Mouse (Mus musculus) lung, postnatal 36 days (tissue): Measurements from ENCODE around the gene Mnt.
A peak's percentile ranks its signal among the peaks of the same experiment; 100 is the strongest.

Experiments
- DNase-seq: peaks from one replicate; pipeline ENCODE4 v3.0.0; 2022; ENCODE audit warnings: mixed read lengths

Mnt gene

GRCm38 (mm10) chr11:74847919-74848521, 17.3 kb downstream of the Mnt start:
- DNase-seq, result peak; percentile 87

DNA sequence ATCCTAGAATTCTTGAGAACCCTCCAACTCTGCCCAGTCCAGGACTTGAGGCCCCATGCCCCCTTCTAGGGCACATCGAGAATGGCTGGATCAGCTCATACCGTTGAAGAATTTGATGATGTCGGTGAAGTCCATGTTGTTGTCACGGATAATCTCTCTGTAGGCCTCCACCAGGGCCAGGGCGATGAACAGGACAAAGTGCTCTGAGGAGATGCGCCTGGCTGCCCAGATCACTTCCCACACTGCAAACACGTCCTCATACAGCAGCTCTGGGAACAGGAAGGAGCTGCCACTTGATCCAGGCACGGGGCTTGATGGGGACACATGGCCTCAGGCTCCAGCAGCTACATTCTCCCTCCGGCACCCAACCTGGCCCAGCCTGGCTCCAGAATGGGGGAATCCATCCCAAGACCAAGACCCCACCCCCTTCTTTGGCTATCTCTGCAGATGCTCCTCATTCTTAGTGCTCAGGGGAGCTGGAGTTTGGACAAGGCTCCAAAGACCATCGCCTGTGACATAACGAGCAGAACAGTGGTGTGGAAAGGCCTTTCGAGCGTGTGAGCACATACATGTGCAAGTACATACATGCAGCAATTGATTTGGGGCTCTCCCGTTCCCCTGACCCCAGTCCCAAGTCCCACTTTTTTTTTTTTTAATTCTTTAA, 20.4 kb downstream of the Mnt start:
- no peak for DNase-seq

- DNase-seq, result no peak
Measured at GRCm38 (mm10) chr11:74857756-74858155, 27.0 kb downstream of the Mnt start.

GRCm38 (mm10) chr11:74862129-74862528, 31.4 kb downstream of the Mnt start:
- DNase-seq, result no peak

GRCm38 (mm10) chr11:74863471-74863870, 32.8 kb downstream of the Mnt start:
- peak; percentile 60 for DNase-seq

DNA sequence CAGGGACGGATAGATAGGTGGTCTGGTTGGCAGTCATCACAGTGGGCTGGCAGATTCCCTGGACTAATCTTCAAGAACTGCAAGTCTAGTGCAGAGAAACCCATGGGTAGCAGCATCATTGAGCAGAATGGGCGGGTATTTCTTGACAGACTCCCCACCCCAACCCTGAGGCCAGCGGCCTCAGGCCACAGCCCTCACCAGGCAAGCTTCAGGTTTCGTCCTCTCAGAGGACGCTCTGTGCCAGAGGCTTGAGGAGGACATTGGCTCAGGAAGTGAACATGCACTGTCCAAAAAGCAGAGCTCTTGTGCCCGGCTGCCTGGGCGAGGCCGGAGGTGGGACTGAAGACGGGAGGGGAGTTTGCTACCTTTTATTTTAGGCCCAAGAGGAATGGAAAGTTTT, 33.7 kb downstream of the Mnt start:
- no peak for DNase-seq

DNA sequence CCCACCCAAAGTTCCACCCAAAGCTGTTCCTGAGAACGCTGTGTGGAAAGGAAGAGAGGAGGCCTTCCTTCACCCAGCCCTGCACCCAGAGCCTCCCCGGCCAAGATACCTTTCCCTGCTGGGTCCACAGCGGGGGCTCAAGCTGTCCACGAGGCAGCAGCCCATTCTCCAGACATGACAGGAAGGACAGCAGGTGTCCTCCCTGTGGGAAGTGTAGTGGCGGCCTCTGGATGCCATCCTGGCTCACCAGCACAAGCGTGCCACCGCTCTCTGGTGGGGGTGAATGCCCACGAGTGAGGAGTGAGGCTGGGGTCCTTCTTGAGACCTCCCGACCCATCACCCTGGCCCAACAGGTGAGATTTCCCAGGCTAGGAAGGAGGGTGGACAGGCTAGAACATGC, 34.5 kb downstream of the Mnt start:
- no peak for DNase-seq

- peak; percentile 81 for DNase-seq
Measured at GRCm38 (mm10) chr11:74866640-74867039, 35.9 kb downstream of the Mnt start.

DNA sequence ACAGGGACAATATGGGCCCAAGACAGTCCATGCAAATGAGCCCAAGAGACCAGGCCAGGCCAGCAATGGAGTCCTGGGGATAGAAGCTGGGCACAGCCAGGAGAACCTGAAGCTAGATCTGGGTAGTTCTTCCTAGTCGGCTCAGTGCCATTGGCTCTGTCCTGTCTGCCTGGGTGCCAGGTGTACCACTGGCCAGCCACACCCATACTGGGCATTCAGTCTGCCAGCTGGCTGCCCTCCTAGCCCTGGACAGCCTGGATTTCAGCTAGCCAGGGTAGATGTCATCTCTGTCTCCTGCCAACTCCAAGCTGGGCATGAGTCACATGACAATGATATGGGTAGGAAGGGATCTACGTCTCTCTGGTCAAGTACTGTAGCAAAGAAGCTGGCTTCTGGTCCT, 36.5 kb downstream of the Mnt start:
- peak; percentile 61 for DNase-seq

DNA sequence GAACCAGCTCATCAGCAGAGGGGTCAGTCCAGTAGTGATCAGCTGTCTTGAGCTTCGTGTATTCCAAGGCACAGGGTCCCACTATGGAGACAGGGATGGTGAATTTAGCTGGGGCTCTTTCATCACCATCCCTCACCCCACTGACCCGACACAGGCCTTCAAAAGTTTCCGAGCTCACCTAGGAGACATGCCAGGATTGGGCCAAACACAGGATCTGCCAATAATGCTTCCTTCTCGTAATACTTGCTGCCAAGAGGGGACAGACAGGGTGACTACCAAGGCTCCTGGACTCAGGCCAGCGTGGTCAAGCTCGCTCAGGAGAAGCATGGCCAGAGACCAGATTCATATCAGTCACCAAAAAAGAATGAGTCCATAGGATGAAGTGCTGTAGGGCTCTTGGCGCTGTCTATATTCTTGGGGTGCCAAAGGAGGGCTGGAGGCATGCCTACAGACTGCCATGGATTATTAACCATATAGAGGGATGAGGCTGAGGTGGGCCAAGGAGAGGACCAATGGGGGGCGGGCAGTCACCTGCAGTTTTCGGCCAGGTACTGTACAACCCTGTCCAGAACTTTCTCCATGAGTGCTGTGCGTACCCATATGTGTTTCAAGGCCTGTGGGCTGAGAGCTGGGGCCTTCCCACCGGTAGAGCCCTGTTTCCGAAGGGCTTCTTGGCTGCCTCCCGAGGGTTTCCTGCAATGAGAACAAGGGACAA, 37.5 kb downstream of the Mnt start:
- no peak for DNase-seq

GRCm38 (mm10) chr11:74869603-74870002, 38.9 kb downstream of the Mnt start:
- DNase-seq, result no peak

DNA sequence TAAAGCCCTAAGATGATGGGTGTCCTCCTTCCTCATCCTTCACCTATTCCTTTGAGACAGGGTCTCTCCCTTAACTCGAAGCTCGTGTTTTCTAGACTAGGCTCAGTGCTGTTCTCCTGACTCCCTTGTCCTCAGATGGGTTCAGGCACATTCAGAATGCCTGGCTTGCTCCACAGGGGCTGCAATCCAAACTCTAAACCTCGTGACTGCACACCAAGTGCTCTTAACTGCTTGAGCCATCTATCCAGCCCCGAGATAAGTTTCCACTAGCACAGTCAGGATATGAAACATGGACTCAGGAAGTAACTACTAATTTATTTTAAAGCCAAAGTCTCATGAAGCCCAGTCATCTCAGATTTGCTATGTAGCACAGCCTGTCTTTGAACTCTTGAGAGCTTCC, 39.8 kb downstream of the Mnt start:
- peak; percentile 74 for DNase-seq

DNA sequence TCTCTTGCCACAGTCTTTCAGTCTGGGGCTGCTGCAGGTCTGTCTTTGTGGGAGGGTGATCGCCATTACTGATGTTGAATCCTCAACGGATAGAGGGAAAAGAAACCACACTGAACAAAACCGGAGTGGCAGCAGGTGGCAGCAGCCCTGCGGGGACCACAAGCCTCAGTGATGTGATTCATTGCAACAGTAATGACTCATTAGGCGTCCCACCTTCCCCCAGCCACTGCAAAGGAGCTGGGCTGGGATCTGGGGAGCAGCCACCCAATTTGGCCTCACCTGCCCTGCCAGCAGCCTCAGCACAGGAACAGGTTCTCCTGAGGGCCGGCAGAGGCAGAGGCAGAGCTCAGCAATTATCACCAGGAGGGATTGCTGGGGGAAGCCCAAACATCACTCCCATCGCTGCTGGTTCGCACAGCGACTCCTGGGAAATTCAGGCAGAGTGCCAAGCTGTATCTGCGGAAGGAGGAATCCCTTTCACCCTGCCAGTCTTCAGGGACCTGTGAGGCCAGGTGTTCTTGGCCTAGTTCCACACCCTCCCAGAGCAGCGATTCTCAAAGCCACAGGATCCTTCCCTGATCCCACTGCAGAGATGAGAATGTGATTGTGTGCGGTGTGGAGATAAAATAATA, 40.4 kb downstream of the Mnt start:
- peak; percentile 41 for DNase-seq

GRCm38 (mm10) chr11:74874630-74875029, 43.9 kb downstream of the Mnt start:
- no peak for DNase-seq

- DNase-seq, result peak; percentile 78
Measured at GRCm38 (mm10) chr11:74876801-74877200, 46.1 kb downstream of the Mnt start.

DNA sequence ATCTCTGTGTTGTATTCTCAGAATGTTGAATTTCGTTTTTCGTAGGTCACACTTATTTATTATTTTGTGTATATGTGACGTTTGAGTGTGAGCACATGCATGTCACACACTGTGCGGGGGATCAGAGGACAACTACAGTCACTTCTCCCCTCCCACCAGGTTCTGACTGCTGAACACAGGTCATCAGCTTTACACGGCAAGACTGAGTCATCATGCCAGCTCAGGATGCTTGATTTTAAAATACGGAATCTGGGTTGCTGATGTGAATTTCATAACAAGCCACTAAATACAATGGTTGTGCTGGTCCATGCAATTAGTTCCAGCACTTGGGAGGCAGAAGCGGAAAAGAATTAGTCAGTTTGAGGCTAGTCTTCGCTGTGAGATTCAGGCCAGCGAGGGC, 50.3 kb downstream of the Mnt start:
- DNase-seq, result no peak

DNA sequence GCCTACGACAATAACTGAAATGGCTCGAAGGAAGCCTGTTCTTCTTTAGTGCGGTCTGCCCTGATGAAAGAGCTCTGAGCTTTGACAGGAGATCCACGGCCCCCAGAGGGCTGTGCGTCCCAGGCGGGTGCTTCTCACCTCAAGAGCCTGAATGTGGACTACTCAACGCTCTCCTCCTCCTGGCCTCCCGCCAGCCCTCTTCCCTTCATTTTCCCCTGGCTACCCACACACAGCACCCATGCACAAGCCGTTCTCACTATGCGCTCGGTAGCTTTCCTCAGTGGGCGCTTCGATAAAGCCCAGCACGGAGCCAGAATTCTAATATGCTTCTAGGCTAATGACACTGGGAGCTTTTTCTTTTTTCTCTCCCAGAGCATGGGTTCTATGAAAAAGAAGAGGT, 51.3 kb downstream of the Mnt start:
- peak; percentile 13 for DNase-seq

- no peak for DNase-seq
Measured at GRCm38 (mm10) chr11:74883098-74883497, 52.4 kb downstream of the Mnt start.

DNA sequence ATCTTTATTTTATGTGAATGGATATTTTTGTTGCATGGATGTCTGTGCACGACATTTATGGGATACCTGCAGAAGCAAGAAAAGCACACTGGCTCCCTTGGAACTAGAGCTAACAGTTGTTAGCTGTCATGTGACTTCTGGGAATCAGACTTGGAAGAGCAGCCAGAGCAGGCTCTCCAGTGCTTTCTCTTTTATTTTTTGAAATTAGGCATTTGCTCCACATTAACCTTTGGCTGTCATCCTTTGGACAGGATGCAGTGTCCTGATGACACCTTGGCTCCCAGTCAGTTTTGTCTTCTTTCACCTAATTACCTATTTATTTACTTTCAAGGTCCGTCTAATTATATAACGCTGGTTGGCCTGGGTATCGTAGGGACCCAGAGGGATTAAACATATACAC, 63.9 kb downstream of the Mnt start:
- peak; percentile 9 for DNase-seq
